Mouse (Mus musculus) liver, embryonic 14.5 days (tissue): ENCODE results near the gene Astn2.

Experiments
- CTCF ChIP-seq: IDR thresholded peaks from 2 replicates; pipeline ENCODE4 v1.5.1; 2016; ENCODE audit warnings: antibody characterized with exemption, low read depth, control low read depth
- EP300 ChIP-seq: IDR thresholded peaks from 2 replicates; pipeline ENCODE4 v1.6.1; 2016; ENCODE audit warnings: antibody characterized with exemption, low read depth

- no peak for TF ChIP-seq CTCF
- TF ChIP-seq EP300, result no peak
These were observed 692.7 kb downstream of the Astn2 start for GRCm38 (mm10) chr4:65711678-65712077.
